Mouse (Mus musculus): Measurements from ENCODE around the gene Fbxw11. TPM values are rescaled to one million over a fixed set of nuclear protein-coding genes. Genes with fewer than 3 reads are reported as not detected.

Fbxw11 gene
- total RNA-seq, 1 experiment = 45.8 TPM

GRCm38 (mm10) chr11:32737729-32738128 is 95.2 kb downstream of the Fbxw11 start:
- in situ Hi-C loops (cut with MboI; ENCODE audit: low sequenced_read_pairs in 2 of 2, unreplicated experiment in 2 of 2) = no loop called here
- Histone ChIP-seq H3K36me3 (ENCODE audit: control insufficient read depth, insufficient read depth, low read length, poor library complexity, severe bottlenecking) (peaks cover 40% of the 10 kb centered on the region), H3K9me3 (ENCODE audit: control insufficient read depth, insufficient read depth, low read depth, low read length) (no peaks in the 10 kb centered on the region), H3K27ac (ENCODE audit: insufficient read depth, low read depth, low read length, poor library complexity, severe bottlenecking) (no peak overlapping the region), H3K4me1 (ENCODE audit: control insufficient read depth in 2 of 2, insufficient read depth in 2 of 2, low read length in 2 of 2, poor library complexity in 1 of 2) (no peaks in the 10 kb centered on the region), H3K9ac (ENCODE audit: insufficient read depth, low read depth, low read length, poor library complexity, severe bottlenecking) (no peak overlapping the region), H3K4me3 (ENCODE audit: insufficient read depth in 1 of 2, low read depth in 1 of 2, low read length in 2 of 2, poor library complexity in 1 of 2, severe bottlenecking in 1 of 2) (no peak overlapping the region)
- no peak for DNase-seq (ENCODE audit: low read depth, low spot score)
- TF ChIP-seq ZNF384 (IDR thresholded peaks at IDR 0.05; ENCODE audit: low read depth, low read length) (no peak), CHD2 (IDR thresholded peaks at IDR 0.05; ENCODE audit: low read depth, low read length) (no peak), ZC3H11A (IDR thresholded peaks at IDR 0.05; ENCODE audit: borderline replicate concordance, low read depth, low read length) (no peak), HCFC1 (IDR thresholded peaks at IDR 0.05; ENCODE audit: borderline replicate concordance, insufficient read depth, low read length) (no peak), MAFK (IDR thresholded peaks at IDR 0.05; ENCODE audit: insufficient read depth, low read depth, low read length) (no peak)

DNA sequence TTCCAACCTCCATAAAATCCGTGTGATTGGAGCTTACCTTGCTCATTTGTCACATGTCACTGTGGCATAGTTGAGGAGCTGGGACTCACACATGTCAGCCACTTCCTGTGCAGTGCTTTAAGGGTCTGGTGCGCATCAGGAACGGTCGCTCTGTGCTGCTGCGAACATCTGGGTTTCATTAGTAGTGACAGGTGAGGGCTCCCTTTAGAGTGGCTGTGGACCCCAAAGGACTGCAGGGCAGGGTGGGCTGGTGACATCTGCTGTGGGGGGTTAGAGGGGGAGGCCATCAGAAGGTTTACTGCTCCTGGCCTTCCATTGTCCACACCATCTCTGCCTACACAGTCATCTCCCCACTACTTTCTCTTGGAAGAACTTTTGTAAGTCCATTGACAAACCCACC is 101.4 kb downstream of the Fbxw11 start:
- DNase-seq (ENCODE audit: low read depth, low spot score) = no peak
- in situ Hi-C loops (cut with MboI; ENCODE audit: low sequenced_read_pairs in 2 of 2, unreplicated experiment in 2 of 2) = no loop called here

GRCm38 (mm10) chr11:32744463-32744862 is 101.9 kb downstream of the Fbxw11 start:
- TF ChIP-seq CHD2 (IDR thresholded peaks at IDR 0.05; ENCODE audit: low read depth, low read length) (no peak), ZNF384 (IDR thresholded peaks at IDR 0.05; ENCODE audit: low read depth, low read length) (no peak), MAFK (IDR thresholded peaks at IDR 0.05; ENCODE audit: insufficient read depth, low read depth, low read length) (no peak), ZC3H11A (IDR thresholded peaks at IDR 0.05; ENCODE audit: borderline replicate concordance, low read depth, low read length) (no peak), HCFC1 (IDR thresholded peaks at IDR 0.05; ENCODE audit: borderline replicate concordance, insufficient read depth, low read length) (no peak)
- no peak overlapping the region for H3K9ac ChIP-seq (ENCODE audit: insufficient read depth, low read depth, low read length, poor library complexity, severe bottlenecking)
- DNase-seq (ENCODE audit: low read depth, low spot score) = no peak
- in situ Hi-C loops (cut with MboI; ENCODE audit: low sequenced_read_pairs in 2 of 2, unreplicated experiment in 2 of 2) = no loop called here
- no peak overlapping the region for H3K4me3 ChIP-seq (ENCODE audit: insufficient read depth in 1 of 2, low read depth in 1 of 2, low read length in 2 of 2, poor library complexity in 1 of 2, severe bottlenecking in 1 of 2)
- no peak overlapping the region for H3K27ac ChIP-seq (ENCODE audit: insufficient read depth, low read depth, low read length, poor library complexity, severe bottlenecking)
- peaks cover 30% of the 10 kb centered on the region for H3K36me3 ChIP-seq (ENCODE audit: control insufficient read depth, insufficient read depth, low read length, poor library complexity, severe bottlenecking)
- no peaks in the 10 kb centered on the region for H3K9me3 ChIP-seq (ENCODE audit: control insufficient read depth, insufficient read depth, low read depth, low read length)
- no peaks in the 10 kb centered on the region for H3K4me1 ChIP-seq (ENCODE audit: control insufficient read depth in 2 of 2, insufficient read depth in 2 of 2, low read length in 2 of 2, poor library complexity in 1 of 2)

More for the DNA sequence above, 101.4 kb downstream of the Fbxw11 start:
- TF ChIP-seq ZNF384 (IDR thresholded peaks at IDR 0.05; ENCODE audit: low read depth, low read length) (no peak), MAFK (IDR thresholded peaks at IDR 0.05; ENCODE audit: insufficient read depth, low read depth, low read length) (no peak), CHD2 (IDR thresholded peaks at IDR 0.05; ENCODE audit: low read depth, low read length) (no peak), ZC3H11A (IDR thresholded peaks at IDR 0.05; ENCODE audit: borderline replicate concordance, low read depth, low read length) (no peak), HCFC1 (IDR thresholded peaks at IDR 0.05; ENCODE audit: borderline replicate concordance, insufficient read depth, low read length) (no peak)
- Histone ChIP-seq H3K4me3 (ENCODE audit: insufficient read depth in 1 of 2, low read depth in 1 of 2, low read length in 2 of 2, poor library complexity in 1 of 2, severe bottlenecking in 1 of 2) (no peak overlapping the region), H3K9ac (ENCODE audit: insufficient read depth, low read depth, low read length, poor library complexity, severe bottlenecking) (no peak overlapping the region), H3K27ac (ENCODE audit: insufficient read depth, low read depth, low read length, poor library complexity, severe bottlenecking) (no peak overlapping the region), H3K36me3 (ENCODE audit: control insufficient read depth, insufficient read depth, low read length, poor library complexity, severe bottlenecking) (peaks cover 30% of the 10 kb centered on the region), H3K9me3 (ENCODE audit: control insufficient read depth, insufficient read depth, low read depth, low read length) (no peaks in the 10 kb centered on the region), H3K4me1 (ENCODE audit: control insufficient read depth in 2 of 2, insufficient read depth in 2 of 2, low read length in 2 of 2, poor library complexity in 1 of 2) (no peaks in the 10 kb centered on the region)

DNA sequence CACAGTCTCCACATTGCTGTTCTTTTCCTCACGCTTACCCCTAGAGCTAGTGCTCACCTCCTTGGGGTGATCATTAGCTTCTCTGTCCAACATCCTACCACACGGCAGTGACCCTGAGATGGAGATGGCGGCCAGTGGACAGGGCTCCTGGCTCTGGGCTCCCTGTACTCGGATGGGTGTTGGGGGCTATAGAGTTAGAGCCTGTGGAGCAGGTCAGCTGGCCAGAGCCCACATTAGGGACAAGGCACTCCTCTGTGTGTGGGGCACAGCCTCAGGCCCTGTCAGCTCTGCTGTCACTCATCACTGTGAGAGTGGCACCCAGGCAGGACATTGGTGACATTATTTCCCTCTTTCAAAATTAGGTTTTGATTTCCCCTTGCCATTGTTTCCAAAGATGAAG is 102.9 kb downstream of the Fbxw11 start:
- Histone ChIP-seq H3K9me3 (ENCODE audit: control insufficient read depth, insufficient read depth, low read depth, low read length) (no peaks in the 10 kb centered on the region), H3K27ac (ENCODE audit: insufficient read depth, low read depth, low read length, poor library complexity, severe bottlenecking) (no peak overlapping the region), H3K4me3 (ENCODE audit: insufficient read depth in 1 of 2, low read depth in 1 of 2, low read length in 2 of 2, poor library complexity in 1 of 2, severe bottlenecking in 1 of 2) (no peak overlapping the region), H3K9ac (ENCODE audit: insufficient read depth, low read depth, low read length, poor library complexity, severe bottlenecking) (no peak overlapping the region), H3K4me1 (ENCODE audit: control insufficient read depth in 2 of 2, insufficient read depth in 2 of 2, low read length in 2 of 2, poor library complexity in 1 of 2) (no peaks in the 10 kb centered on the region), H3K36me3 (ENCODE audit: control insufficient read depth, insufficient read depth, low read length, poor library complexity, severe bottlenecking) (peaks cover 28% of the 10 kb centered on the region)
- TF ChIP-seq HCFC1 (IDR thresholded peaks at IDR 0.05; ENCODE audit: borderline replicate concordance, insufficient read depth, low read length) (no peak), MAFK (IDR thresholded peaks at IDR 0.05; ENCODE audit: insufficient read depth, low read depth, low read length) (no peak), CHD2 (IDR thresholded peaks at IDR 0.05; ENCODE audit: low read depth, low read length) (no peak), ZNF384 (IDR thresholded peaks at IDR 0.05; ENCODE audit: low read depth, low read length) (no peak), ZC3H11A (IDR thresholded peaks at IDR 0.05; ENCODE audit: borderline replicate concordance, low read depth, low read length) (no peak)
- DNase-seq (ENCODE audit: low read depth, low spot score) = no peak
- in situ Hi-C loops (cut with MboI; ENCODE audit: low sequenced_read_pairs in 2 of 2, unreplicated experiment in 2 of 2) = no loop called here

DNA sequence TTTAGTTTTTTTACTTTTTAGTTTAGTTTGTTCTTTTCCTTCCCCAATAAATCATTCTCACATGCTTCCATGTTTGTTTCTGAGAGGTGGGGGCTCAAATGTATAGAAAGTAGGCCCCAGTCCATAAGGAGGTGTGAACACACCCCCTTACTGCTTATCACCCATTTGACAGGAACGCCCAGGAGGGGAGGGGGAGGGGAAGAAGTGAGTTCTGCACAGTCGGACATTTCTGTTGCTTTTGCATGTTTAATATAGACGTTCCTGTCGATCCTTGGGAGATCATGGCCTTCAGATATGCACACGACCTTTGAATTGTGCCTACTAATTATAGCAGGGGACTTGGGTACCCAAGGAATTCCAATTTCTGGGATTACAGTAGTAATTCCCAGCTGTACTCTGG is 103.5 kb downstream of the Fbxw11 start:
- Histone ChIP-seq H3K4me3 (ENCODE audit: insufficient read depth in 1 of 2, low read depth in 1 of 2, low read length in 2 of 2, poor library complexity in 1 of 2, severe bottlenecking in 1 of 2) (no peak overlapping the region), H3K36me3 (ENCODE audit: control insufficient read depth, insufficient read depth, low read length, poor library complexity, severe bottlenecking) (peaks cover 25% of the 10 kb centered on the region), H3K9ac (ENCODE audit: insufficient read depth, low read depth, low read length, poor library complexity, severe bottlenecking) (no peak overlapping the region), H3K9me3 (ENCODE audit: control insufficient read depth, insufficient read depth, low read depth, low read length) (no peaks in the 10 kb centered on the region), H3K27ac (ENCODE audit: insufficient read depth, low read depth, low read length, poor library complexity, severe bottlenecking) (no peak overlapping the region), H3K4me1 (ENCODE audit: control insufficient read depth in 2 of 2, insufficient read depth in 2 of 2, low read length in 2 of 2, poor library complexity in 1 of 2) (no peaks in the 10 kb centered on the region)
- TF ChIP-seq ZNF384 (IDR thresholded peaks at IDR 0.05; ENCODE audit: low read depth, low read length) (no peak), ZC3H11A (IDR thresholded peaks at IDR 0.05; ENCODE audit: borderline replicate concordance, low read depth, low read length) (no peak)
- in situ Hi-C loops (cut with MboI; ENCODE audit: low sequenced_read_pairs in 2 of 2, unreplicated experiment in 2 of 2) = no loop called here
- no peak for DNase-seq (ENCODE audit: low read depth, low spot score)
